Comparison of ENCODE assay signal across 15 mouse cellular contexts in genomic region chr8:122286899-122287298, GRCm38 (mm10). TPM values are rescaled to one million over a fixed set of nuclear protein-coding genes. Genes with fewer than 3 reads are reported as not detected.
DNase-seq lines count a peak whose midpoint lies in the region; ATAC-seq and TF ChIP-seq lines count a peak whose summit lies in the region.
"Had no signal": no experiment of that assay in that cellular context is flagged by ENCODE, and none has a peak within 500 bp of the region (broad histone marks: within the 10 kb centered on the region; RNA-seq: fewer than 3 reads in every experiment).

No protein-coding gene starts in this region.

- dilution Hi-C loops in CH12.LX (cut with MboI; ENCODE audit: extremely low pct_ligation_motif_present, extremely low pct_unique_long_range_greater_than_20kb, low sequenced_read_pairs): no loop called here

- intact Hi-C loops in gastrocnemius, postnatal 14 days (cut with DNase I; ENCODE audit: low total_unique reads): no loop called here

- no peaks in the 10 kb centered on the region for H3K9me3 ChIP-seq in heart, embryonic 11.5 days (replicated peaks; ENCODE audit: control insufficient read depth, low read length)
- no peaks in the 10 kb centered on the region for H3K9me3 ChIP-seq in CH12.LX (replicated peaks; ENCODE audit: low read length)
- H3K9me3 ChIP-seq in liver, embryonic 13.5 days (replicated peaks): no peaks in the 10 kb centered on the region
- H3K9me3 ChIP-seq: forebrain, embryonic 13.5 days; lung, embryonic 15.5 days; neural tube, embryonic 15.5 days had no signal

- TF ChIP-seq RAD21 in CH12.LX (IDR thresholded peaks at IDR 0.05; ENCODE audit: low read depth, low read length): no peak

- no peak overlapping the region; the same call in 1 of the 2 replicates for H3K4me3 ChIP-seq in heart, embryonic 11.5 days (ENCODE audit: low read depth, low read length)
- peak overlapping the region in 1 of 3 experiments; percentile 33 for H3K4me3 ChIP-seq in CH12.LX (replicated peaks in 1 of 3; ENCODE audit: low read depth in 2 of 3, low read length in 2 of 3, poor library complexity in 1 of 3)
- peak overlapping the region; percentile 97 for H3K4me3 ChIP-seq in liver, embryonic 13.5 days (replicated peaks)
- H3K4me3 ChIP-seq: forebrain, embryonic 13.5 days; lung, embryonic 15.5 days; neural tube, embryonic 15.5 days had no signal

- no peak for DNase-seq in heart, adult 9 months (ENCODE audit: low spot score in 2 of 2)
- DNase-seq in CH12.LX (ENCODE audit: extremely low read depth): no peak
- peak; percentile 95 for DNase-seq in c-Kit-positive CD71-positive TER-119-negative erythroid progenitor cells, embryonic 14.5 days (ENCODE audit: low read depth)
- peak; percentile 93 for DNase-seq in liver, embryonic 13.5 days
- no peak for DNase-seq in gastrocnemius, postnatal 14 days
- DNase-seq in thymus, postnatal 14 days: no peak
- no peak for DNase-seq in T-cell, adult 2 months (ENCODE audit: low spot score)
- DNase-seq: embryo, embryonic 11 days; gastrocnemius, postnatal 25 days; kidney, postnatal 4 days; midbrain, embryonic 14.5 days had no signal

- H3K36me3 ChIP-seq in heart, embryonic 11.5 days (ENCODE audit: control insufficient read depth, insufficient read depth, low read length): 0 out of 2 replicates have a peak, but pooled peaks cover 4% of the 10 kb centered on the region
- H3K36me3 ChIP-seq in CH12.LX (replicated peaks in 1 of 2; ENCODE audit: control insufficient read depth in 1 of 2, insufficient read depth in 1 of 2, low read length in 1 of 2): peaks cover 5 to 55% of the 10 kb centered on the region in 2 experiments
- peaks cover 54% of the 10 kb centered on the region for H3K36me3 ChIP-seq in liver, embryonic 13.5 days
- H3K36me3 ChIP-seq: lung, embryonic 15.5 days; neural tube, embryonic 15.5 days had no signal

- no peak for TF ChIP-seq CTCF in CH12.LX (conservative IDR thresholded peaks at IDR 0.05 in 1 of 2, IDR thresholded peaks at IDR 0.05 in 1 of 2; ENCODE audit: low read depth in 2 of 2, low read length in 2 of 2)

- H3K27ac ChIP-seq in heart, embryonic 11.5 days (ENCODE audit: low read depth, low read length): peak overlapping the region; percentile 92
- no peak overlapping the region for H3K27ac ChIP-seq in CH12.LX (ENCODE audit: insufficient read depth, low read depth)
- peak overlapping the region; percentile 97 for H3K27ac ChIP-seq in liver, embryonic 13.5 days
- H3K27ac ChIP-seq: forebrain, embryonic 13.5 days; lung, embryonic 15.5 days; neural tube, embryonic 15.5 days had no signal

- H3K4me2 ChIP-seq in heart, embryonic 11.5 days: peak overlapping the region; percentile 99
- peak overlapping the region; percentile 82; the same call in 1 of the 2 replicates for H3K4me2 ChIP-seq in CH12.LX (ENCODE audit: insufficient read depth, low read depth, poor library complexity, severe bottlenecking)
- peak overlapping the region; percentile 99 for H3K4me2 ChIP-seq in liver, embryonic 13.5 days
- H3K4me2 ChIP-seq: forebrain, embryonic 13.5 days; lung, embryonic 15.5 days; neural tube, embryonic 15.5 days had no signal

- in situ Hi-C loops in CH12.LX (cut with MboI; ENCODE audit: low pct_ligation_motif_present, low pct_unique_long_range_greater_than_20kb, low sequenced_read_pairs): no loop called here

- ATAC-seq in heart, embryonic 11.5 days (replicated peaks; ENCODE audit: insufficient number of reproducible peaks, low FRiP score, low TSS enrichment): 0 out of 2 replicates have a peak, but pooled peaks have one; percentile 23
- peak; percentile 68 for ATAC-seq in liver, embryonic 13.5 days (ENCODE audit: low read depth)
- ATAC-seq: forebrain, embryonic 13.5 days had no signal

- H3K27me3 ChIP-seq in heart, embryonic 11.5 days (ENCODE audit: control insufficient read depth, insufficient read depth, low read length): no peaks in the 10 kb centered on the region
- no peaks in the 10 kb centered on the region for H3K27me3 ChIP-seq in CH12.LX (replicated peaks)
- H3K27me3 ChIP-seq in liver, embryonic 13.5 days: no peaks in the 10 kb centered on the region
- H3K27me3 ChIP-seq: lung, embryonic 15.5 days had no signal

- WGBS in heart, embryonic 11.5 days (ENCODE audit: insufficient replicate concordance): 37% methylated on average over 10 of the region's 10 CpGs
- 13% methylated on average over 10 of the region's 10 CpGs for WGBS in liver, embryonic 13.5 days (ENCODE audit: insufficient replicate concordance)

- H3K4me1 ChIP-seq in heart, embryonic 11.5 days (ENCODE audit: control insufficient read depth, insufficient read depth, low read length): peaks cover 82% of the 10 kb centered on the region
- peaks cover 47 to 66% of the 10 kb centered on the region in 2 experiments for H3K4me1 ChIP-seq in CH12.LX (ENCODE audit: control insufficient read depth in 1 of 2, insufficient read depth in 2 of 2)
- peaks cover 80% of the 10 kb centered on the region for H3K4me1 ChIP-seq in liver, embryonic 13.5 days (replicated peaks)

- TF ChIP-seq EP300 in CH12.LX (IDR thresholded peaks at IDR 0.05; ENCODE audit: low read length): no peak

- peaks cover 37% of the 10 kb centered on the region for H3K79me2 ChIP-seq in CH12.LX (replicated peaks; ENCODE audit: control insufficient read depth, extremely low read depth, insufficient read depth, poor library complexity, severe bottlenecking)

- TF ChIP-seq POLR2A in CH12.LX (IDR thresholded peaks at IDR 0.05; ENCODE audit: low read depth, low read length): no peak

- peak overlapping the region; percentile 61 for H3K9ac ChIP-seq in heart, embryonic 11.5 days (ENCODE audit: low read depth, low read length)
- H3K9ac ChIP-seq in CH12.LX (ENCODE audit: insufficient read depth, low read depth): no peak overlapping the region
- H3K9ac ChIP-seq in liver, embryonic 13.5 days: peak overlapping the region; percentile 99
- H3K9ac ChIP-seq: forebrain, embryonic 13.5 days; lung, embryonic 15.5 days; neural tube, embryonic 15.5 days had no signal

TF ChIP-seq in CH12.LX, 34 proteins besides CTCF, POLR2A, EP300 and RAD21:
- TF ChIP-seq MXI1 (IDR thresholded peaks at IDR 0.05; ENCODE audit: low read depth, low read length): 0 out of 2 replicates have a peak, but pooled peaks have one; percentile 25
- no peak for TF ChIP-seq TBP (conservative IDR thresholded peaks at IDR 0.05; ENCODE audit: low read depth, low read length)

RNA-seq across cellular contexts. Expression of gene Zfpm1, which starts 5.0 kb away (rescaled TPM):
- polyA plus RNA-seq in heart, embryonic 11.5 days (2014; fragmentation: Nextera tagmentation; extraction: Ambion mirVana): 6.9 and 7.9 TPM in 2 replicates
- total RNA-seq in CH12.LX (2012; rRNA removed) (30.1 and 31.0 TPM in 2 replicates), CH12.LX (2014; rRNA removed) (11.0 and 11.3 TPM in 2 replicates)
- 63.5 and 68.4 TPM in 2 replicates for polyA plus RNA-seq in CH12.LX (2012; ENCODE audit: insufficient read length, low read depth)
- 10.0 and 11.7 TPM in 2 replicates for polyA plus RNA-seq in liver, embryonic 13.5 days (2015; fragmentation: Nextera tagmentation; extraction: Ambion mirVana)
- total RNA-seq in gastrocnemius, postnatal 14 days (2021): 1 to 10 TPM; 8.4 to 8.6 TPM

Comparison
In these comparisons a context has a peak if more than half of its experiments do, and no peak if none do; other contexts are left out.
1. DNase-seq: peak in c-Kit-positive CD71-positive TER-119-negative erythroid progenitor cells, embryonic 14.5 days (single experiment) and liver, embryonic 13.5 days (single experiment); none in heart, adult 9 months (0 of 2), CH12.LX (single experiment), gastrocnemius, postnatal 14 days (single experiment), thymus, postnatal 14 days (single experiment) and T-cell, adult 2 months (single experiment).
2. Peak in every context shown above with its lines, with median percentiles within 50 percentile points of each other: H3K4me2 ChIP-seq.